Mouse (Mus musculus) ES-E14 (cell line): ENCODE measurements at regions not wholly inside any gene's neighbourhood (a gene's known extent, or its start where the extent isn't known, plus 50 kb on each side); places are given as distances from the start of the nearest gene placed in this dataset.

Experiments used
- DNase-seq: peaks from one replicate; pipeline ENCODE4 v3.0.0-alpha.2; 2013; ENCODE audit warnings: low read depth, low spot score
- H3K27ac ChIP-seq: 2 replicates; pipeline ENCODE4 v1.5.1; 2012; ENCODE audit warnings: low read depth, mild to moderate bottlenecking, low read length, moderate library complexity, mixed read lengths; ENCODE audit not compliant: poor library complexity, insufficient read depth, severe bottlenecking
- H3K36me3 ChIP-seq: 2 replicates; pipeline ENCODE4 v1.6.1; 2012; ENCODE audit warnings: mild to moderate bottlenecking, low read length, moderate library complexity, mixed read lengths; ENCODE audit not compliant: control insufficient read depth, poor library complexity, insufficient read depth, severe bottlenecking
- H3K4me1 ChIP-seq, 2 experiments: fragments of 150-350 bp in 1 of 2; sonication (generic) in 1 of 2; 2 replicates each; pipeline ENCODE4 v1.6.1; 2012; ENCODE audit warnings: low read length in 2 of 2, mild to moderate bottlenecking in 1 of 2, mixed read lengths in 1 of 2; ENCODE audit not compliant: control insufficient read depth in 2 of 2, insufficient read depth in 2 of 2, poor library complexity in 1 of 2
- H3K4me3 ChIP-seq, 2 experiments: fragments of 150-350 bp in 1 of 2; sonication (generic) in 1 of 2; 2 replicates each; pipeline ENCODE4 v1.5.1; 2012; ENCODE audit warnings: low read length in 2 of 2, low read depth in 1 of 2, mild to moderate bottlenecking in 1 of 2, mixed read lengths in 1 of 2; ENCODE audit not compliant: insufficient read depth in 1 of 2, poor library complexity in 1 of 2, severe bottlenecking in 1 of 2
- H3K9ac ChIP-seq: 2 replicates; pipeline ENCODE4 v1.6.1; 2012; ENCODE audit warnings: low read depth, mild to moderate bottlenecking, low read length, mixed read lengths; ENCODE audit not compliant: poor library complexity, insufficient read depth, severe bottlenecking
- H3K9me3 ChIP-seq: fragments of 150-350 bp; sonication (generic); 2 replicates; pipeline ENCODE4 v1.6.1; 2012; ENCODE audit warnings: low read depth, mild to moderate bottlenecking, low read length; ENCODE audit not compliant: control insufficient read depth, insufficient read depth
- CHD2 ChIP-seq: IDR thresholded peaks from 2 replicates; pipeline ENCODE4 v1.6.1; 2014; ENCODE audit warnings: mild to moderate bottlenecking, low read depth, low read length, inconsistent platforms
- HCFC1 ChIP-seq: IDR thresholded peaks from 2 replicates; pipeline ENCODE4 v1.6.1; 2012; ENCODE audit warnings: low read length, inconsistent platforms, borderline replicate concordance; ENCODE audit not compliant: insufficient read depth
- MAFK ChIP-seq: IDR thresholded peaks from 2 replicates; pipeline ENCODE4 v1.6.1; 2014; ENCODE audit warnings: mild to moderate bottlenecking, low read depth, low read length, inconsistent platforms; ENCODE audit not compliant: insufficient read depth
- ZC3H11A ChIP-seq: IDR thresholded peaks from 2 replicates; pipeline ENCODE4 v1.6.1; 2012; ENCODE audit warnings: low read depth, mild to moderate bottlenecking, inconsistent platforms, low read length, borderline replicate concordance
- ZNF384 ChIP-seq: IDR thresholded peaks from 2 replicates; pipeline ENCODE4 v1.6.1; 2012; ENCODE audit warnings: low read depth, low read length, inconsistent platforms
- in situ Hi-C, 2 experiments: fragments of 600-800 bp; cut with MboI; formaldehyde crosslinking; loops; one replicate each; pipeline ENCODE4 v1.15.1; 2025; ENCODE audit warnings: low sequenced_read_pairs in 2 of 2, inconsistent platforms in 1 of 2; ENCODE audit not compliant: unreplicated experiment in 2 of 2

DNA sequence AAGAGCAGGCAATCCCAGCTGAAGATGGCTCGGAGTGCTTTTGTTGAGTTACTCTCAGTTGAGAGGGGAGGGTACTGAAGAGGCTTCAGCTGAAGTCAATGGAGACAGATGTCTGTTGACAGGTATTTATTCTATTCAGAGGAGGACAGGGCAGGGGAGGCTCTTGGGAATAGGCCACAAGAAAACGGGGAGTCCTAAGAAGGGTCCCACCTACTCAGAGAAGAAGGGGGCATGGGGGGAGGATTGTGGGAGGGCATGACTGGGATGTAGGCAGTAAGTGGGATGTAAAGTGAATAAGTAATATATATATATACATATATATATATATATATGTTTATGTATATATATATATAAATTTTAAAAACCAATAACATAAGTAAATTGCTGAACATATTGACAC lies 73.9 kb upstream of the Zdhhc17 start:
- no peaks in the 10 kb centered on the region for H3K9me3 ChIP-seq
- no peak overlapping the region for H3K9ac ChIP-seq
- no peak overlapping the region for H3K4me3 ChIP-seq
- in situ Hi-C loops, result no loop called here
- H3K4me1 ChIP-seq, result no peaks in the 10 kb centered on the region
- TF ChIP-seq ZC3H11A (no peak), ZNF384 (no peak), CHD2 (no peak), MAFK (no peak)
- no peak for DNase-seq
- H3K36me3 ChIP-seq, result no peaks in the 10 kb centered on the region
- H3K27ac ChIP-seq, result no peak overlapping the region

DNA sequence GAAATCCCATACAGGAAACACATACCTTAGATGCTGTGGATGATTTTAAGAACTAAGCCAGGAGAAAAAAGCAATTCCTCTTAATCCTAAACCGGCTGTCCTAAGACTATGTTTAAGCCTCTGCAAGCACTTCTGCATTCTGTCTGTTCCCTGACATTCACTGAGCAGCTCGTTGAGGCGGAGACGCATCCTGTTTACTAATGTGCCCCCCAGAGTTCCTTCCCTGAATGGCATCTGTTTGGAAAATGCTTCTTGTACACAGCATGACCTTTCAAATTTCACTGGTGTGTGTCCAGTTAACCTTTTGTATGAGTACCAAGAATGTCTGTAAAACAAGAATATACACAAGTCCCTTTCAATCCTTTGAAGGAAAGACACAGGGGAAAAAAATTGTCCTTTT lies 73.4 kb upstream of the Zdhhc17 start:
- H3K27ac ChIP-seq, result no peak overlapping the region
- no peak overlapping the region for H3K4me3 ChIP-seq
- TF ChIP-seq ZNF384, result no peak
- no peak for TF ChIP-seq MAFK
- no peak for TF ChIP-seq ZC3H11A
- no peak for TF ChIP-seq CHD2
- TF ChIP-seq HCFC1, result no peak
- no peak for DNase-seq
- no peaks in the 10 kb centered on the region for H3K36me3 ChIP-seq
- in situ Hi-C loops, result no loop called here
- no peaks in the 10 kb centered on the region for H3K9me3 ChIP-seq
- H3K4me1 ChIP-seq, result no peaks in the 10 kb centered on the region
- H3K9ac ChIP-seq, result no peak overlapping the region

DNA sequence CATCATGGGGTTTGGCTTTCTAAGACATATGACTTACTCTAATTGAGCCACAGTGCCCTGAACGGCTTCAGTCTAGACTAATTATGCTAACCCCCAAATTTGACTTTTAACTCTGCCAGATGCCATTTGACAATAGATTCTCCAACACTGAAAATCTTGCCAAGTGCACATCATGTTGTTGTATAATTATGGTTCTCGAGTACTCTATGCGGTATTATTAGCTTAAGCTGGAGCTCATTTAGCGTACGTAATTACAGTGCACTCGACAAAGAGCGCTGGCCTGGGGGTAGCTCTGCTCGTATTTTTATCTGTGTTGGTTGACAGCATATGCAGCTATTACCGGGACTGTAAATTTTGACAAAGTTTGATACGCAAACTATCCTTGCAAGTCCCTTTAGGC lies 70.4 kb upstream of the Zdhhc17 start:
- Histone ChIP-seq H3K9ac (no peak overlapping the region), H3K27ac (no peak overlapping the region), H3K9me3 (no peaks in the 10 kb centered on the region), H3K36me3 (no peaks in the 10 kb centered on the region), H3K4me1 (no peaks in the 10 kb centered on the region), H3K4me3 (no peak overlapping the region)
- TF ChIP-seq ZNF384 (no peak), ZC3H11A (no peak), CHD2 (no peak), HCFC1 (no peak)
- in situ Hi-C loops, result no loop called here
- no peak for DNase-seq

DNA sequence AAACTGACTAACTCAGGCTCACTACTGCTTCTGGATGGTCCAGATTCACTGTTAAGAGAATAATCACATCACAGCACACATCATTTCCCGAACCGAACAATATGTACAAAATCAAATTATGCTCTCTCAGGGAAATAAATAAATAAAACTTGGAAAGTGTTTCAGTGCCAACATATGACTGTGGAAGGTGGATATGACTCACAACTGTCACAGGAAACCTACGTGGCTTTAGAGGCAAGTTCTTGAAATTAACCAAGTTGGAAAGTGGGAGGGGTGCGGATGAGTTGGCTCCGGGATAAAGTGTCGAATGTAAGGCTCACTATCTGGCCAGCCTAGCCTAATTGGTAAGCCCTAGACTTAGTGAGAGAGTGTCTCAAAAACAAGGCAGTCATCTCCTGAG lies 69.1 kb upstream of the Zdhhc17 start:
- Histone ChIP-seq H3K9ac (no peak overlapping the region), H3K4me1 (no peaks in the 10 kb centered on the region), H3K4me3 (no peak overlapping the region), H3K36me3 (no peaks in the 10 kb centered on the region), H3K9me3 (no peaks in the 10 kb centered on the region), H3K27ac (no peak overlapping the region)
- TF ChIP-seq MAFK, result no peak
- no peak for TF ChIP-seq ZC3H11A
- TF ChIP-seq HCFC1, result no peak
- TF ChIP-seq ZNF384, result no peak
- no peak for TF ChIP-seq CHD2
- in situ Hi-C loops, result no loop called here
- DNase-seq, result no peak

DNA sequence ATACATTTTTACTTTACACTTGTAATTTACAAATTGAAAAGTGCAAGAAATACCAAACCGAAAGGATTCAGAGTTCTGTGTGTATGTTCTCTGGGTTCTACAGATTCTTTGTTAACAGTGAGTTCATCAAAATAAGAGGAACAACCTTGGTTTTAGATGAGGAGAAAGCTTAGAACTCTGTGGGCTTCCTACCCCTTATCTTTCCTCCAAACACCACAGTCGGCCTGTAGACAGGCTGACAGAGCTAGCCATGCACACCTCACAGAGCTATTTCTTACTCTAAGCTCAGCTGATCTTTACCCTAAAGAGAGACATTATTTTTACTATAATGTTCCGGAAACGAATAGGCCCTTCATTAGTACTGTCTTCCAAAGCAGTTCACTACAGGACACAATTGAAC lies 67.7 kb upstream of the Zdhhc17 start:
- DNase-seq, result no peak
- H3K4me3 ChIP-seq, result no peak overlapping the region
- TF ChIP-seq MAFK, result no peak
- no peak for TF ChIP-seq ZNF384
- no peak for TF ChIP-seq CHD2
- TF ChIP-seq ZC3H11A, result no peak
- TF ChIP-seq HCFC1, result no peak
- no peaks in the 10 kb centered on the region for H3K9me3 ChIP-seq
- H3K27ac ChIP-seq, result no peak overlapping the region
- no peaks in the 10 kb centered on the region for H3K36me3 ChIP-seq
- in situ Hi-C loops, result no loop called here
- H3K9ac ChIP-seq, result no peak overlapping the region
- H3K4me1 ChIP-seq, result no peaks in the 10 kb centered on the region
